Mouse (Mus musculus) embryonic facial prominence, embryonic 12.5 days (tissue): ENCODE measurements around the gene Nradd. TPM values are rescaled to one million over a fixed set of nuclear protein-coding genes. Genes with fewer than 3 reads are reported as not detected.

ENCODE experiments used
- ATAC-seq: fragments of 200-750 bp; cut with Nextera tagmentation; 2 replicates; pipeline ENCODE4 v1.8.0; 2017; ENCODE audit not compliant: insufficient number of reproducible peaks, insufficient read depth, low FRiP score, low TSS enrichment
- H3K27ac ChIP-seq: fragments of 300-500 bp; sonication (generic); 2 replicates; pipeline ENCODE4 v1.5.1; 2016; ENCODE audit warnings: mild to moderate bottlenecking
- H3K27me3 ChIP-seq: fragments of 300-500 bp; sonication (generic); 2 replicates; pipeline ENCODE4 v1.6.1; 2016; ENCODE audit warnings: mild to moderate bottlenecking, moderate library complexity
- H3K36me3 ChIP-seq: fragments of 300-500 bp; sonication (generic); 2 replicates; pipeline ENCODE4 v1.6.1; 2016; ENCODE audit warnings: mild to moderate bottlenecking
- H3K4me1 ChIP-seq: fragments of 300-500 bp; sonication (generic); 2 replicates; pipeline ENCODE4 v1.6.1; 2016
- H3K4me2 ChIP-seq: fragments of 300-500 bp; sonication (generic); replicated peaks from 2 replicates; pipeline ENCODE4 v1.6.1; 2016; ENCODE audit warnings: mild to moderate bottlenecking, moderate library complexity
- H3K4me3 ChIP-seq: fragments of 300-500 bp; sonication (generic); 2 replicates; pipeline ENCODE4 v1.5.1; 2016; ENCODE audit warnings: mild to moderate bottlenecking
- H3K9ac ChIP-seq: fragments of 300-500 bp; sonication (generic); 2 replicates; pipeline ENCODE4 v1.6.1; 2016; ENCODE audit warnings: mild to moderate bottlenecking, moderate library complexity
- H3K9me3 ChIP-seq: fragments of 300-500 bp; sonication (generic); 2 replicates; pipeline ENCODE4 v1.6.1; 2016; ENCODE audit warnings: mild to moderate bottlenecking, moderate library complexity
- WGBS: fragments of 180-500 bp; shearing (Covaris S2); methylation state at CpG from one replicate; pipeline ENCODE4 v1.1.7; 2016; 5-methylcytosine and 5-hydroxymethylcytosine counted together
- polyA plus RNA-seq: library from polyadenylated mRNA; unstranded; fragments of >200 nt; fragmentation: Nextera tagmentation; extraction: Ambion mirVana; gene quantifications from 2 replicates; pipeline ENCODE4 v1.2.1, GENCODE M21; 2016

The Nradd gene
- polyA plus RNA-seq, 1 experiment from 2014 or later, result 58.8 TPM

- Histone ChIP-seq H3K36me3 (no peaks in the 10 kb centered on the region), H3K4me2 (no peak overlapping the region)
Observed at GRCm38 (mm10) chr9:110649775-110650174, 25.5 kb upstream of the Nradd start.

GRCm38 (mm10) chr9:110645219-110645618 lies 21.0 kb upstream of the Nradd start:
- WGBS, result 74% methylated on average over 9 of the region's 9 CpGs
- Histone ChIP-seq H3K9ac (no peak overlapping the region), H3K9me3 (no peaks in the 10 kb centered on the region)

More at GRCm38 (mm10) chr9:110649775-110650174, 25.5 kb upstream of the Nradd start:
- H3K9me3 ChIP-seq, result no peaks in the 10 kb centered on the region
- H3K27me3 ChIP-seq, result peaks cover 42% of the 10 kb centered on the region
- H3K4me1 ChIP-seq, result peaks cover 15% of the 10 kb centered on the region; the same call in 1 of the 2 replicates
- H3K4me3 ChIP-seq, result no peak overlapping the region
- no peak overlapping the region for H3K9ac ChIP-seq
- ATAC-seq, result no peak
- H3K27ac ChIP-seq, result no peak overlapping the region

GRCm38 (mm10) chr9:110644295-110644694 lies 20.0 kb upstream of the Nradd start:
- 80% methylated on average over 10 of the region's 10 CpGs for WGBS
- no peaks in the 10 kb centered on the region for H3K36me3 ChIP-seq
- H3K4me3 ChIP-seq, result no peak overlapping the region
- no peaks in the 10 kb centered on the region for H3K9me3 ChIP-seq
- no peak overlapping the region for H3K4me2 ChIP-seq
- H3K27me3 ChIP-seq, result 0 out of 2 replicates have a peak, but pooled peaks cover 1% of the 10 kb centered on the region
- no peak for ATAC-seq
- no peak overlapping the region for H3K9ac ChIP-seq
- H3K4me1 ChIP-seq, result no peaks in the 10 kb centered on the region
- H3K27ac ChIP-seq, result no peak overlapping the region

More at GRCm38 (mm10) chr9:110645219-110645618, 21.0 kb upstream of the Nradd start:
- Histone ChIP-seq H3K27me3 (0 out of 2 replicates have a peak, but pooled peaks cover 5% of the 10 kb centered on the region), H3K4me3 (no peak overlapping the region), H3K4me2 (no peak overlapping the region), H3K4me1 (no peaks in the 10 kb centered on the region), H3K27ac (no peak overlapping the region), H3K36me3 (no peaks in the 10 kb centered on the region)
- ATAC-seq, result no peak

- 66% methylated on average over 9 of the region's 9 CpGs for WGBS
Observed at GRCm38 (mm10) chr9:110643787-110644186, 19.5 kb upstream of the Nradd start.

GRCm38 (mm10) chr9:110642812-110643524 lies 18.7 kb upstream of the Nradd start:
- 49% methylated on average over 5 of the region's 5 CpGs for WGBS
- H3K4me1 ChIP-seq, result no peaks in the 10 kb centered on the region
- H3K9ac ChIP-seq, result no peak overlapping the region

More at GRCm38 (mm10) chr9:110643787-110644186, 19.5 kb upstream of the Nradd start:
- no peak overlapping the region for H3K4me2 ChIP-seq
- no peaks in the 10 kb centered on the region for H3K9me3 ChIP-seq
- H3K4me1 ChIP-seq, result no peaks in the 10 kb centered on the region
- H3K27ac ChIP-seq, result no peak overlapping the region
- H3K36me3 ChIP-seq, result no peaks in the 10 kb centered on the region
- no peak overlapping the region for H3K4me3 ChIP-seq
- no peak overlapping the region for H3K9ac ChIP-seq
- no peak for ATAC-seq
- H3K27me3 ChIP-seq, result no peaks in the 10 kb centered on the region

GRCm38 (mm10) chr9:110641006-110641405 lies 16.8 kb upstream of the Nradd start:
- H3K4me2 ChIP-seq, result no peak overlapping the region
- H3K9me3 ChIP-seq, result no peaks in the 10 kb centered on the region
- no peak overlapping the region for H3K27ac ChIP-seq
- H3K9ac ChIP-seq, result no peak overlapping the region
- 76% methylated on average over 5 of the region's 5 CpGs for WGBS
- H3K36me3 ChIP-seq, result no peaks in the 10 kb centered on the region
- no peaks in the 10 kb centered on the region for H3K27me3 ChIP-seq
- no peaks in the 10 kb centered on the region for H3K4me1 ChIP-seq
- H3K4me3 ChIP-seq, result no peak overlapping the region
- ATAC-seq, result no peak

More at GRCm38 (mm10) chr9:110642812-110643524, 18.7 kb upstream of the Nradd start:
- no peak overlapping the region for H3K4me2 ChIP-seq
- H3K27ac ChIP-seq, result no peak overlapping the region
- H3K4me3 ChIP-seq, result no peak overlapping the region
- no peaks in the 10 kb centered on the region for H3K36me3 ChIP-seq
- no peak for ATAC-seq
- no peaks in the 10 kb centered on the region for H3K27me3 ChIP-seq
- no peaks in the 10 kb centered on the region for H3K9me3 ChIP-seq

- ATAC-seq, result no peak
- Histone ChIP-seq H3K4me1 (peaks cover 4% of the 10 kb centered on the region; the same call in 1 of the 2 replicates), H3K4me2 (no peak overlapping the region), H3K36me3 (no peaks in the 10 kb centered on the region), H3K9me3 (no peaks in the 10 kb centered on the region), H3K27me3 (peaks cover 13% of the 10 kb centered on the region), H3K4me3 (no peak overlapping the region), H3K9ac (no peak overlapping the region), H3K27ac (no peak overlapping the region)
- 85% methylated on average over 10 of the region's 10 CpGs for WGBS
Observed at GRCm38 (mm10) chr9:110638611-110639021, 14.4 kb upstream of the Nradd start.

- Histone ChIP-seq H3K27ac (no peak overlapping the region), H3K27me3 (peaks cover 47% of the 10 kb centered on the region), H3K36me3 (no peaks in the 10 kb centered on the region), H3K4me3 (no peak overlapping the region), H3K9ac (no peak overlapping the region), H3K4me2 (0 out of 2 replicates have a peak overlapping the region, but pooled peaks have one; percentile 8), H3K9me3 (no peaks in the 10 kb centered on the region), H3K4me1 (peaks cover 14% of the 10 kb centered on the region)
- 6% methylated on average over 19 of the region's 19 CpGs for WGBS
- no peak for ATAC-seq
Observed at GRCm38 (mm10) chr9:110635225-110635624, 11.0 kb upstream of the Nradd start.

- 70% methylated on average over 17 of the region's 17 CpGs for WGBS
- Histone ChIP-seq H3K36me3 (no peaks in the 10 kb centered on the region), H3K4me2 (no peak overlapping the region), H3K4me1 (peaks cover 14% of the 10 kb centered on the region), H3K27me3 (peaks cover 53% of the 10 kb centered on the region), H3K4me3 (no peak overlapping the region), H3K27ac (no peak overlapping the region), H3K9ac (no peak overlapping the region), H3K9me3 (no peaks in the 10 kb centered on the region)
- ATAC-seq, result no peak
Observed at GRCm38 (mm10) chr9:110633882-110634281, 9.6 kb upstream of the Nradd start.

GRCm38 (mm10) chr9:110632671-110633070 lies 8.4 kb upstream of the Nradd start:
- H3K27me3 ChIP-seq, result peaks cover 53% of the 10 kb centered on the region
- no peaks in the 10 kb centered on the region for H3K9me3 ChIP-seq
- H3K4me2 ChIP-seq, result no peak overlapping the region
- H3K4me3 ChIP-seq, result no peak overlapping the region
- H3K27ac ChIP-seq, result no peak overlapping the region
- H3K4me1 ChIP-seq, result peaks cover 14% of the 10 kb centered on the region
- no peak overlapping the region for H3K9ac ChIP-seq
- WGBS, result 79% methylated on average over 15 of the region's 15 CpGs
- ATAC-seq, result no peak
- no peaks in the 10 kb centered on the region for H3K36me3 ChIP-seq

- Histone ChIP-seq H3K27me3 (peaks cover 53% of the 10 kb centered on the region), H3K27ac (no peak overlapping the region)
- ATAC-seq, result peak; percentile 28; the same call in 1 of the 2 replicates
Observed at GRCm38 (mm10) chr9:110631651-110632275, 7.5 kb upstream of the Nradd start.

GRCm38 (mm10) chr9:110631191-110631590 lies 6.9 kb upstream of the Nradd start:
- Histone ChIP-seq H3K4me3 (peak overlapping the region; percentile 26; the same call in 1 of the 2 replicates), H3K27ac (no peak overlapping the region), H3K9me3 (no peaks in the 10 kb centered on the region), H3K4me1 (peaks cover 14% of the 10 kb centered on the region), H3K36me3 (no peaks in the 10 kb centered on the region), H3K9ac (no peak overlapping the region), H3K4me2 (peak overlapping the region; percentile 49), H3K27me3 (peaks cover 53% of the 10 kb centered on the region)
- ATAC-seq, result 0 out of 2 replicates have a peak, but pooled peaks have one; percentile 49
- 7% methylated on average over 10 of the region's 10 CpGs for WGBS

More at GRCm38 (mm10) chr9:110631651-110632275, 7.5 kb upstream of the Nradd start:
- peak overlapping the region; percentile 49 for H3K4me2 ChIP-seq
- peaks cover 14% of the 10 kb centered on the region for H3K4me1 ChIP-seq
- H3K9me3 ChIP-seq, result no peaks in the 10 kb centered on the region
- 26% methylated on average over 30 of the region's 30 CpGs for WGBS
- 0 out of 2 replicates have a peak overlapping the region, but pooled peaks have one; percentile 21 for H3K9ac ChIP-seq
- peak overlapping the region; percentile 26 for H3K4me3 ChIP-seq
- H3K36me3 ChIP-seq, result no peaks in the 10 kb centered on the region
